Mouse (Mus musculus) erythroblast, embryonic 14.5 days (primary cell): ENCODE data around the gene Pgp.

Source experiments
- GATA1 ChIP-seq: IDR thresholded peaks from 2 replicates; pipeline ENCODE4 v1.6.1; 2012; ENCODE audit warnings: low read length, inconsistent platforms, mixed read lengths
- TAL1 ChIP-seq: IDR thresholded peaks from 3 replicates; pipeline ENCODE4 v1.6.1; 2012; ENCODE audit warnings: low read length, inconsistent platforms, mixed read lengths

- TF ChIP-seq GATA1 (no peak), TAL1 (no peak)
These were observed 43.6 kb upstream of the Pgp start, which contains the start of gene Eci1 for GRCm38 (mm10) chr17:24426471-24427169.
